Mouse (Mus musculus): ENCODE measurements around the gene Zfp507.
A peak's percentile ranks its signal among the peaks of the same experiment; 100 is the strongest.

Zfp507 gene

GRCm38 (mm10) chr7:35782252-35782651, 20.6 kb downstream of the Zfp507 start:
- DNase-seq (ENCODE audit: low spot score) = no peak

- DNase-seq (ENCODE audit: low spot score) = no peak
Observed at GRCm38 (mm10) chr7:35774127-35774526, 28.7 kb downstream of the Zfp507 start.

GRCm38 (mm10) chr7:35772347-35772746, 30.5 kb downstream of the Zfp507 start:
- DNase-seq (ENCODE audit: low spot score) = no peak

GRCm38 (mm10) chr7:35771106-35771505, 31.7 kb downstream of the Zfp507 start:
- no peak for DNase-seq (ENCODE audit: low spot score)

GRCm38 (mm10) chr7:35770122-35770521, 32.7 kb downstream of the Zfp507 start:
- no peak for DNase-seq (ENCODE audit: low spot score)

GRCm38 (mm10) chr7:35764461-35764860, 38.3 kb downstream of the Zfp507 start:
- DNase-seq (ENCODE audit: low spot score) = no peak

- DNase-seq (ENCODE audit: low spot score) = no peak
Observed at GRCm38 (mm10) chr7:35761801-35762200, 41.0 kb downstream of the Zfp507 start.

GRCm38 (mm10) chr7:35759602-35760001, 43.2 kb downstream of the Zfp507 start:
- peak; percentile 5 for DNase-seq (ENCODE audit: low spot score)

- DNase-seq (ENCODE audit: low spot score) = peak; percentile 46
Observed at GRCm38 (mm10) chr7:35756510-35757440, 46.0 kb downstream of the Zfp507 start.

GRCm38 (mm10) chr7:35754886-35755168, 48.0 kb downstream of the Zfp507 start:
- no peak for DNase-seq (ENCODE audit: low spot score)

- peak; percentile 92 for DNase-seq (ENCODE audit: low spot score)
Observed at GRCm38 (mm10) chr7:35754033-35754885, 48.5 kb downstream of the Zfp507 start, which contains the start of gene Dpy19l3. Gene Dpy19l3 (minus strand): TSS chr7:35754454.

GRCm38 (mm10) chr7:35753319-35754032, 49.3 kb downstream of the Zfp507 start:
- peak; percentile 5 for DNase-seq (ENCODE audit: low spot score)

- no peak for DNase-seq (ENCODE audit: low spot score)
Observed at GRCm38 (mm10) chr7:35750873-35751272, 51.9 kb downstream of the Zfp507 start.

- DNase-seq (ENCODE audit: low spot score) = no peak
Observed at GRCm38 (mm10) chr7:35747397-35747964, 55.3 kb downstream of the Zfp507 start.

- DNase-seq (ENCODE audit: low spot score) = no peak
Observed at GRCm38 (mm10) chr7:35746686-35747396, 56.0 kb downstream of the Zfp507 start.

- no peak for DNase-seq (ENCODE audit: low spot score)
Observed at GRCm38 (mm10) chr7:35745281-35745702, 57.5 kb downstream of the Zfp507 start.

- DNase-seq (ENCODE audit: low spot score) = no peak
Observed at GRCm38 (mm10) chr7:35744771-35745170, 58.0 kb downstream of the Zfp507 start.

GRCm38 (mm10) chr7:35742310-35742709, 60.5 kb downstream of the Zfp507 start:
- DNase-seq (ENCODE audit: low spot score) = no peak

GRCm38 (mm10) chr7:35741858-35742257, 60.9 kb downstream of the Zfp507 start:
- DNase-seq (ENCODE audit: low spot score) = no peak

GRCm38 (mm10) chr7:35740489-35741230, 62.1 kb downstream of the Zfp507 start:
- peak; percentile 33 for DNase-seq (ENCODE audit: low spot score)

All from T-cell, adult 2 months (primary cell).